Mouse (Mus musculus): ENCODE data around the gene Adcy1. TPM values are rescaled to one million over a fixed set of nuclear protein-coding genes. Genes with fewer than 3 reads are reported as not detected.

Adcy1 gene
- total and polyA plus RNA-seq, 2 experiments, result under 0.01 to 0.16 TPM

DNA sequence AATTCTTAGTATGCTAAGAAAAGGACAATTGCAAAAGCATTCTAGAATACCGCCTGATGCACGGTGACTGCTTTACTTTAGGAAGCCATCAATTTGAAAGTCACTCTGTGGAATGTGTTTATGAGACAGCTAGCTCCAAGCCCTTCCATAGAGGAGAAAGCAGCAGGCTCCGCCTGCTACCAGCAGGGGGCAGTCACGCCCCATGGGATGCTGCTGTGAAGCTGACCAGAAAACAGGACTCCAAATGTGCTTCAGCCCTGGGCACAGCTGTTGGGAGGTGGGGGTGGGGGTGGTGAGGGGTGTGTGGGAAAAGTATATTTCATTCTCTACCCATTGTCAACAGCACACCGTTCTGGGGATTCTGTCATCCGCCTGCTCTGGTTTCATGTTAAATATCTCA is 147.1 kb downstream of the Adcy1 start:
- TF ChIP-seq CTCF (IDR thresholded peaks at IDR 0.05; ENCODE audit: low read depth, low read length), result peak; percentile 96
- TF ChIP-seq POLR2A (IDR thresholded peaks at IDR 0.05; ENCODE audit: extremely low read depth, insufficient read depth, low read length), result no peak
- Histone ChIP-seq H3K27ac (replicated peaks; ENCODE audit: insufficient read depth, low read depth, low read length) (no peak overlapping the region), H3K79me2 (ENCODE audit: control insufficient read depth, insufficient read depth, low read length) (no peaks in the 10 kb centered on the region), H3K9ac (ENCODE audit: low read depth, low read length) (no peak overlapping the region), H3K27me3 (ENCODE audit: control insufficient read depth, insufficient read depth, low read length) (peaks cover 8% of the 10 kb centered on the region; the same call in 1 of the 2 replicates), H3K4me3 (ENCODE audit: insufficient read depth, low read depth, low read length) (no peak overlapping the region), H3K4me1 (ENCODE audit: control insufficient read depth, insufficient read depth, low read length) (peaks cover 5% of the 10 kb centered on the region; the same call in 1 of the 2 replicates), H3K36me3 (ENCODE audit: control insufficient read depth, insufficient read depth, low read length) (no peaks in the 10 kb centered on the region)
- DNase-seq (ENCODE audit: extremely low read depth, low read depth, low spot score), result no peak
- 23% methylated on average over 6 of the region's 6 CpGs for WGBS

DNA sequence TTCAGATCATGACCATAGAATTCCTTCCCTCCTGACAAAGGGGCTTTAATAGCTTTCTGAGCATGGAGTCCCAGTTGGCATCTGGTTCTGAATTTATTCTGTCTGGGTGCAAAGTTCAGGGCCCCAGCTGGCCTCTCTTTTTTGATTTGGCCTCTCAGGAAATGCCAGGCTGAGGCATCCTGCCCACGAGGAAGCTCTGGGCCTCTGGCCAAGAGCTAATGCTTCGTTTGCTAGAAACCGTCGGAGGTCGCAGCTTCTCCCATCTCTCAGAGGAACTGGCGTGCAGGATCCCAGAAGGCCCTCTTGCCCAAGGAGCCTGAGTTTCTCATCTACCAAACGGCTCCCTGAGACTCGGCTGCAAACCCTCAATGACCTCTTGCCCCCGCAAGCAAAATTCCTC is 147.9 kb downstream of the Adcy1 start:
- WGBS, result 8% methylated on average over 9 of the region's 9 CpGs
- Histone ChIP-seq H3K27me3 (ENCODE audit: control insufficient read depth, insufficient read depth, low read length) (peaks cover 8% of the 10 kb centered on the region; the same call in 1 of the 2 replicates), H3K27ac (replicated peaks; ENCODE audit: insufficient read depth, low read depth, low read length) (no peak overlapping the region), H3K36me3 (ENCODE audit: control insufficient read depth, insufficient read depth, low read length) (no peaks in the 10 kb centered on the region), H3K4me1 (ENCODE audit: control insufficient read depth, insufficient read depth, low read length) (peaks cover 5% of the 10 kb centered on the region; the same call in 1 of the 2 replicates), H3K4me3 (ENCODE audit: insufficient read depth, low read depth, low read length) (no peak overlapping the region), H3K79me2 (ENCODE audit: control insufficient read depth, insufficient read depth, low read length) (no peaks in the 10 kb centered on the region), H3K9ac (ENCODE audit: low read depth, low read length) (no peak overlapping the region)
- TF ChIP-seq POLR2A (IDR thresholded peaks at IDR 0.05; ENCODE audit: extremely low read depth, insufficient read depth, low read length), result no peak
- TF ChIP-seq CTCF (IDR thresholded peaks at IDR 0.05; ENCODE audit: low read depth, low read length), result no peak
- peak; percentile 63 for DNase-seq (ENCODE audit: extremely low read depth, low read depth, low spot score)

DNA sequence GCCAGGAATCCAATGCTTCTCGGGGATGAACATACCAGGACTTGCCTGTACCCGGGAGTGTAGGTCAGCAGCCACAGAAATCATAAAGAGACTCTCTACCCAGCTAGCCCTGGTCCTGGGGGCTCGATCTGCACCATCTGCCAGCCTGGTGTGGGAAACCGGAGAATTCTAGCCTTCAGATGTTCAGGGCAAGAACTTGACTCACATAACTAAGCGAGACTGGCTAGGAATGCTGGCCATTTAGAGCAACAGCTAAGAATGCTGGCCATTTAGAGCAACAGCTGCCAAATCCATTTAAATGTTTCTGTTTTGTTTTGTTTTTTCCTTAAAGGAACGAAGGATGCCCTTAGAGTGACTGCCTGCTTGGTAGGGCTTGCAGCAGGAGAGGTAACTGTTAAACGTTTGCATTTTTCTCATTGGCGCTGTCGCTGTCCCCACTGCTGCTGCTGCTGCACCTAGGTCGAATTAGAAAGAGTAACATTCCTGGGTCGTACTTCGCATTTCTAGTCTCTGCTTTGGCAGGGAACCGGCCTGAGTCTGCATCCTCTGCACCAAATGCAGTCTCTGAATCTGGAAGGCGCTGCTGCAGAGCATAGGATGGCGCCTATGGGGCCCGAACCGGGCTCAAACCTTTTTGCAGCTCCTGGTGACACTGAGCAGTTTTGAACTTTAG is 149.0 kb downstream of the Adcy1 start:
- Histone ChIP-seq H3K4me3 (ENCODE audit: insufficient read depth, low read depth, low read length) (peak overlapping the region; percentile 9), H3K9ac (ENCODE audit: low read depth, low read length) (peak overlapping the region; percentile 19; the same call in 1 of the 2 replicates), H3K27ac (replicated peaks; ENCODE audit: insufficient read depth, low read depth, low read length) (0 out of 2 replicates have a peak overlapping the region, but pooled peaks have one; percentile 10), H3K79me2 (ENCODE audit: control insufficient read depth, insufficient read depth, low read length) (no peaks in the 10 kb centered on the region), H3K36me3 (ENCODE audit: control insufficient read depth, insufficient read depth, low read length) (no peaks in the 10 kb centered on the region), H3K4me1 (ENCODE audit: control insufficient read depth, insufficient read depth, low read length) (peaks cover 5% of the 10 kb centered on the region; the same call in 1 of the 2 replicates), H3K27me3 (ENCODE audit: control insufficient read depth, insufficient read depth, low read length) (peaks cover 8% of the 10 kb centered on the region; the same call in 1 of the 2 replicates)
- no peak for DNase-seq (ENCODE audit: extremely low read depth, low read depth, low spot score)
- 27% methylated on average over 17 of the region's 17 CpGs for WGBS
- TF ChIP-seq CTCF (IDR thresholded peaks at IDR 0.05; ENCODE audit: low read depth, low read length), result no peak
- no peak for TF ChIP-seq POLR2A (IDR thresholded peaks at IDR 0.05; ENCODE audit: extremely low read depth, insufficient read depth, low read length)

DNA sequence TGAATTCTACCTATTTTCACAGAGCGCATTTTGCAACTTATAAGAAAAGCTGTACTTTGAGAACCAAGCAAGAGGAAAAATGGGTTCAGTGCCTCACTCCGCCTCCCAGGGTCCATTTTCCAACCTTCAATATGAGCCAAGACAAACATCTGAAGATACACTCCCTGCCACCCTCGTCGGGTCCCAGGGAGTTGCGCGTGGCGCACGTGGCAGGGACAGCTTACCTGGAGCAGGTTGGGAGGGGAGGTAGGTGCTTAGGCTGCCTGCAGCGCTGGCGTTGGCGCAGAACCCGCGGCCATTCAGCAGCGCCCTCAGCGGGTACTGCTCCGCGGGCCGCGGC is 149.8 kb downstream of the Adcy1 start:
- H3K4me3 ChIP-seq (ENCODE audit: insufficient read depth, low read depth, low read length), result peak overlapping the region; percentile 44
- 2% methylated on average over 19 of the region's 19 CpGs for WGBS
- no peak for TF ChIP-seq POLR2A (IDR thresholded peaks at IDR 0.05; ENCODE audit: extremely low read depth, insufficient read depth, low read length)
- TF ChIP-seq CTCF (IDR thresholded peaks at IDR 0.05; ENCODE audit: low read depth, low read length), result no peak
- peaks cover 5% of the 10 kb centered on the region; the same call in 1 of the 2 replicates for H3K4me1 ChIP-seq (ENCODE audit: control insufficient read depth, insufficient read depth, low read length)
- DNase-seq (ENCODE audit: extremely low read depth, low read depth, low spot score), result no peak
- no peaks in the 10 kb centered on the region for H3K79me2 ChIP-seq (ENCODE audit: control insufficient read depth, insufficient read depth, low read length)
- no peaks in the 10 kb centered on the region for H3K36me3 ChIP-seq (ENCODE audit: control insufficient read depth, insufficient read depth, low read length)
- H3K9ac ChIP-seq (ENCODE audit: low read depth, low read length), result peak overlapping the region; percentile 38
- H3K27ac ChIP-seq (replicated peaks; ENCODE audit: insufficient read depth, low read depth, low read length), result no peak overlapping the region
- H3K27me3 ChIP-seq (ENCODE audit: control insufficient read depth, insufficient read depth, low read length), result peaks cover 8% of the 10 kb centered on the region; the same call in 1 of the 2 replicates

DNA sequence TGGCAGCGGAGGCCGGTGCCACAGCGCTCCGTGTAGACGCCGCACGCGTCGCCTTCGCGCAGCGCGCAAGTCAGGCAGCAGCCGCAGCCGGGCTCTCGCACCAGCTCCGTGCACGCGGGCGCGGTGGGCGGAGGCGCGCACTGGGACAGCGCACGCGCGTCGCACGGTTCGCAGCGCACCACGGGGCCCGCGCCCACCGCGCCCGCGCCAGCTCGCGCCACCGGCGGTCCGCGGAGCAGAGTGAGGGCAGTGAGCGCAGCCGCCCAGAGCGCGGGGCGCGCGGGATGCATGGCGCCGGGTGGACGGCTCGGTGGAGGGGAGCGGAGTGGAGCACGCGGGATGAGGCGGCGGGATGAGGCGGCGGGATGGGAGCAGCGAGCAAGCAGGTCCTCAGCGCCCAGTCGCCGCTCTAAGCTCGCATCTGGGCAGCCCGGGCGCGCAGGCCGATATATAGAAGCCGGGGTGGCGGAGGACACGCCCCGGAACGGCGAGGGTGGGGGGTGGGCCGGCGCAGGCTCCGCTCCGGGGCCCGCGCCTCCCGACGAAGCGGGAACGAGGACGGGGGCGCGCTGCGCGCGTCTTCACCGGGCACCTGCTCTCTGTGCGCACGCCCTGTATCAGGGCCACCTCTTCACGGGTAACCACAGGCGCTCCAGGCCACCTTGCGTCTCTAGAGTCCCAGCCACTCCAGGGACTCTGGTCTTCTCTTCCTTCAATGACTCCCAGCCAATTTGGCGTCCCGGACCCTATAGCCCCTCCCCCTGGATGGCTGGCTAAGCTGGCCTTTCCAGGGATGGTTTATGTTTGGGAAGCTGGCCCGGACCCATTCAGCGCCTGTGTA is 150.4 kb downstream of the Adcy1 start, which contains the start of gene Igfbp3:
Igfbp3 (minus strand) TSS at position 423 of the 841 bp plus-strand sequence.
- WGBS, result 2% methylated on average over 103 of the region's 104 CpGs
- no peak within 1 kb of the TSS for H3K27ac ChIP-seq (replicated peaks; ENCODE audit: insufficient read depth, low read depth, low read length)
- DNase-seq (ENCODE audit: extremely low read depth, low read depth, low spot score), result no peak

More for the DNA sequence above, 150.4 kb downstream of the Adcy1 start, which contains the start of gene Igfbp3:
- Histone ChIP-seq H3K9ac (ENCODE audit: low read depth, low read length) (peak within 1 kb of the TSS; percentile 38), H3K4me3 (ENCODE audit: insufficient read depth, low read depth, low read length) (peak within 1 kb of the TSS; percentile 44), H3K4me1 (ENCODE audit: control insufficient read depth, insufficient read depth, low read length) (peaks cover 5% of the 10 kb centered on the region; the same call in 1 of the 2 replicates), H3K79me2 (ENCODE audit: control insufficient read depth, insufficient read depth, low read length) (no peaks in the 10 kb centered on the region), H3K36me3 (ENCODE audit: control insufficient read depth, insufficient read depth, low read length) (no peaks in the 10 kb centered on the region), H3K27me3 (ENCODE audit: control insufficient read depth, insufficient read depth, low read length) (peaks cover 8% of the 10 kb centered on the region; the same call in 1 of the 2 replicates)
- TF ChIP-seq CTCF (IDR thresholded peaks at IDR 0.05; ENCODE audit: low read depth, low read length), result no peak
- peak; percentile 37; the same call in 1 of the 2 replicates for TF ChIP-seq POLR2A (IDR thresholded peaks at IDR 0.05; ENCODE audit: extremely low read depth, insufficient read depth, low read length)

Measured in liver, adult 2 months (tissue).